Mouse (Mus musculus): ENCODE data around the gene Dgke. TPM values are rescaled to one million over a fixed set of nuclear protein-coding genes. Genes with fewer than 3 reads are reported as not detected.

The Dgke gene
- total RNA-seq, 4 experiments from 2014 or later, result 50.3 to 60.2 (median 53.3) TPM

DNA sequence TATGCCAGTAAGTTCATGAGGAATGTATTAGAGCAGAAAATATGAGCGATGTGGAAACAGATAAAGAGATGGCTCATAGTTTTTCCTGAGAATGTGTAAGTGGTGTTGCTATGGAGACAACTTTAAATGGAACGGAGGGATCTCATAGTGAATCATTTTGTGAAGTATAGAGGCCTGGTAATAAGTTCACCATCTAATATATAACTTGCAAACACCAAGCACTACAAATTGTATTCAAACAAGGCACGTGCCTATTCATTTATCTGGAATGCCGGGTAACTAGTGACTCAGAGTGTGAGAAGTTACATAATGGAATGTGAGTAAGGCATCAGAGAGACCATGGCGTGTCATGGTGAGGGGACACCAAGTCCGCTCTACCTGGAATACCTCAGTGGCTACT is 28.2 kb downstream of the Dgke start:
- no peak for DNase-seq (ENCODE audit: low spot score in 2 of 2)

DNA sequence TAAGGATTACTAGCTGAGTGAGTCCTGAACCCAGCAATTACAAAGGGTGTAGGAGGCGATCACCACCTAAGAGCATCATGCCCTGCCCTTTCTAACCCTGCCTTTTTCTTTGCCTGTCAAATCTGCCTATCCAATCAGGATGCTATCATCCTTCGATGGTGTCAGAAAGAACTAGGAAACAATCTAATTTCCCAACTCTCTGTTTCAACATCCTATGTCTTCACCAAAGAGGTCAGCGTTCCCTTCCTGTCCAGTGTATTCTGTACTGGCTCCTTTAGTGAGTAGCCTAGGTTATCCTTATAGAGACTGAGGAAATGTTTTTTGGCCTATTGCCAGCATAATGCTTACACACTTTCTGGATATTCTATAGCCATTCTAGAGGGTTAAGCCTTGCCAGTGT is 31.1 kb downstream of the Dgke start:
- no peak for DNase-seq (ENCODE audit: low spot score in 2 of 2)

DNA sequence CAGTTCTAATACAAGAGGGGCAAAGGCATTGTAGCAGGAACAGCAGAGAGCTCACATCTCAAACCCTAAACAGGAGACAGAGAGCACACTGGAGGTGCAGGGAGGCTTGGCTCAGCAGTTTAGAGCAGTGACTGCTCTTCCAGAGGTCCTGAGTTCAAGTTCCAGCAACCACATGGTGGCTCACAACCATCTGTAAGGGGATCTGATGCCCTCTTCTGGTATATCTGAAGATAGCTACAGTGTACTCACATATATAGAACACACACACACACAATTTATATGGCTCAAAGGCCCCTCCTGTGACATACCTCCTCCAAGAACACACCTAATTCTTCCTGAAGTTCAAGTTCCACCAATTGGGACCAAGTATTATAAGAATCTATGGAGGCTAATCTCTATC is 32.1 kb downstream of the Dgke start:
- DNase-seq (ENCODE audit: low spot score in 2 of 2), result no peak

DNA sequence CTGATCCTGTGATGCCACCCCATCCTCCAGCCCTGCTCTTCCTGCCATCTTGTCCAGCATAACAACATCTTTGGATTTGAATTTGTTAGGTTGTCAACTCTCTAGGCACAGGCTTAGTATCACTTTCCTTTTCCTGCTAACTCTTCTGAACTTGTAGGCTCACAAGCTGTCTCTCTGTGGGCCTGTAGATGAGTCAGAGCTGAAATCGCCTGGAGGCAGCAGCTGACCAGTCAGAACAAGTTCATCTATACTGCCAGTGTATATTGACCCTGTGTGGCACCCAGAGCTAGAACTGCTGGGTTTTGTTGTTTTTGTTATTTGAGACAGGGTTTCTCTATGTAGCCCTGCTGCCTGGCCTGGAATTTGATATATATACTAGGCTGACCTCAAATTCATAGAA is 35.5 kb downstream of the Dgke start:
- no peak for DNase-seq (ENCODE audit: low spot score in 2 of 2)

DNA sequence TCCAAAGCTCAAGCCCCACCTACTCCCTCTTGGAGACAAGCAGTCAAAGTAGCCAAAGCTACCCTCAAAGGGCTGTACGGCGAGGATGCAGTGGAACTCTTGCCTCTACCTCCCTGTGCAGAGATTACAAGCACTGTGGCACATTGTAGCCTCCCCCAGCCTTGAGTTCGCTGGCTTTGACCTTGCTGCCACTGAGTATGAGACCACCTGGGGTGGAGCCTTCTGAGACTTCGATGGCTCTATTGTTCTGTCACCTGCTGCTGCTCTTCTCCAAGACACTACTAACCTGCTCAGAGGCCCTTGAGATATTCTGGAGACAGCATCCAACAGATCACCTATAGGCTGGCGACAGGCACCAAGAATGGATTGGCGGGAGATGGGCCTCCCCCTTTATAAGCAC is 36.1 kb downstream of the Dgke start:
- no peak for DNase-seq (ENCODE audit: low spot score in 2 of 2)

DNA sequence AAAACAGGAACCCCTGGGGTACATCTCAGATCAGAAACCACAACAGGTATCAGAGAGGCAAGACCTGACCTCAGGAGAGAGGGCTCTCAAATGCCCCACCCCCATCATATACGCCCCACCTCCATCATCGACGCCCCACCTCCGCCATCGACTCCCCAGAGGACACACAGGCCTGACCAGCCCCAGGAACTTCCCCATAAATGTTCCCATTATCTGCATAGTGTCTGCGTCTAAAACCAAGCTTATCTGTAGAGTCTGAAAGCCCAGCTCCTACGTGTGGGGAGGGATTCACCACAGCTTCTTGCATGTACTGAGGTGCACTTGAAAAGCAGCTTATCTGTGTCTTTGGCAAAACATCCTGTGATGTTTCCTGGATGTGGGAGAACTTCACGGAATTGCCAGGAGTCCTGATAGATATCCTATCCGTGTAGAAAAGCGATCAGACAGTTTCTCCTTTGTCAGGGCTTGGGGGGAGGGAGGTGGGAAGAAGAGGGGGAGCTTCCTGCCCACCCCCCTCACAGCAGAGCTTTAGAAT is 37.7 kb downstream of the Dgke start:
- no peak for DNase-seq (ENCODE audit: low spot score in 2 of 2)

DNA sequence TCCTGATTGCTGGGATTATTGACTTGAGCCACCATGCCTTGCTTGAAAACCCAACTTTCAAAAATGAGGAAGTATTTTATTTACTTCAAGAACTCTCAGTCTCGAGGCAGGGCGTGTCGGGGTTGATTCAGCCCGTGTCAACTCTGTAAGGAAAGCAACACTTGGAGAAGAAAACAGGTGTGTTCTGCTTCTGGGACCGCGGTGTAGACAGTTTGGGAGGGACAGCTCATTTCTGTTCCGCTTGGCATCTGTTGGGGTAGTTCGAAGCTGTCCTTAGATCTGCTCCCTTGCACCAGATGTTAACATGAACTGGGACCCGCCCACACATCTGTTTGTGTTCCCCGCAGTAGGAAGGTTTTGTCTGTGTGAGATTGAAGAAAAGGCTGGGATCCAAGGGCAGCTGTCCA is 38.7 kb downstream of the Dgke start:
- no peak for DNase-seq (ENCODE audit: low spot score in 2 of 2)

DNA sequence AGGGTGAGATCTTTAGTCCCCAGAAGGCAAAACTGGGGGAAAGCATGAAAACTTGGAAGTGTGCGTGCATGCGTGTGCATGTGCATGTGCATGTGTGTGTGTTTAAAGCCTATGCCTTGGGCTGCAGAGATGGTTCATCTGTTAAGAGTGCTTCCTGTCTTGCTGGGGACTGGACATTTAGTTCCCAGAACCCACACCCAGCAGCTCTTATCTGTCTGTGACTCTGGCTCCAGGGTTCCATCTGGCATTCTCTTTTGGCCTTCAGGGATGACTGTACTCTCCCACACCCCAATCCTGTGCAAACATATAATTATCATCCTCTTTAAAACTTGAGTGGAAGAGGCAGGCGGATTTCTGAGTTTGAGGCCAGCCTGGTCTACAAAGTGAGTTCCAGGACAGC is 40.5 kb downstream of the Dgke start:
- no peak for DNase-seq (ENCODE audit: low spot score in 2 of 2)

DNA sequence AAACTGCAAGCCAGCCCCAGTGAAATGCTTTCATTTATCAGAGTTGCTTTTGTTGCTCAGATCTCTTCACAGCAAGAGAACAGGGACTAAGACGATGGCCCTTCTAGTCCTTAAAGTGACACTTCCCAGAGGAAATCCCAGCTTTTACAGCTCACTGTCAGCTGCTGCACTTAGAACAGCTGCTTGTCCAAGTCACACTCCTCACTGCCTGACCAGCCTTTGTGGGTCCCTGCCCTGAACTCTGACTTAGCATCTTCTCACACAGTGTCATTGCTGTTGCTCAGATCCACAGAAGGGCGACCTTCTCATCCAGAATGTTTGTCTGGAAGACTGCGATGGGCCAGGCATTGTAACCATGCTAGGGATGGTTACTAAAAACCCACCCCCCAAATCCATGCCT is 41.0 kb downstream of the Dgke start:
- DNase-seq (ENCODE audit: low spot score in 2 of 2), result no peak

DNA sequence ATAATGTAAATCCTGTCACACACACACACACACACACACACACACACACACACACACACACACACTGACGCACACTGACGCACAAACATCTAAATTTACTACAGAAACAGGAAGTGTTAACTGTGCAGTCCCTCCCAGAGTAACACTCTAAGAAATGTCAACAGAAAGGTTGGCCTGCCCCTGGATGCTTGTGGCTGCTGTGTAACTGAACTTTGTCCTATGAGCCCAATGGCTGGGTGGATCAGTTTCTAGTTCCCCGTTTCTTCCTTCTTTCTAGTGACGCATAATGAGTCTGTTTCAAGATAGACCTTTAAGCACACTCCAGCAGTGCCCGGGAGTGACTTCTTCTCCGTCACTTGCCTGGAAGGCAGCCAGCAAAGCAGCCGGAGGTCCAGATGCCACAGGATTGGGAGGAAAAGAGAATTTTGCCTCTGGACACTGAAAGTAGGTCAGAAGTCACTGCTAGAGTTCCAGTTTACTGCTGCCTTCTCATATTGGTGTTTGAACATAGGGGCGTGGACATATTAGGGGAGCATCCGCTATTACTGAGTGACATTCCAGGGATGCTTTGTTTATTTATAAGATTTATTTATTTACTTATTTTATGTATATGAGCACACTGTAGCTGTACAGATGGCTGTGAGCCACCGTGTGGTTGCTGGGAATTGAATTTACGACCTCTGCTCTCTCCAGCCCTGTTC is 42.3 kb downstream of the Dgke start:
- no peak for DNase-seq (ENCODE audit: low spot score in 2 of 2)

DNA sequence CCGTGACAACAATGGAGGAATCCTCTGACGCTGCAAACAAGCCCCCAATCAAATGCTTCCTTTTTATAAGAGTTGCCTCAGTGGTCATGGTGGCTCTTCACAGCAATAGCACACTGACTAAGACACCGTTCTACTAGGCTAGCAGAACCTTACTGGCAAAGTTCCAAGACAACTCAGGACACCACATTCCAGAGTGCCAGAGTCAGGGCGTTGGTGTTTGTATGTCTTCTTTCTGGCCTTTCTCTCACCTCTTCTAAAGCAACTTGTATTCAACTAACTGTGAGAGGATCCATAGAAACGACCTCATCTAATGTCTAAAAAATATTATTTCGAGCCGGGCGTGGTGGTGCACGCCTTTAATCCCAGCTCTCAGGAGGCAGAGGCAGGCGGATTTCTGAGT is 43.2 kb downstream of the Dgke start:
- DNase-seq (ENCODE audit: low spot score in 2 of 2), result no peak

DNA sequence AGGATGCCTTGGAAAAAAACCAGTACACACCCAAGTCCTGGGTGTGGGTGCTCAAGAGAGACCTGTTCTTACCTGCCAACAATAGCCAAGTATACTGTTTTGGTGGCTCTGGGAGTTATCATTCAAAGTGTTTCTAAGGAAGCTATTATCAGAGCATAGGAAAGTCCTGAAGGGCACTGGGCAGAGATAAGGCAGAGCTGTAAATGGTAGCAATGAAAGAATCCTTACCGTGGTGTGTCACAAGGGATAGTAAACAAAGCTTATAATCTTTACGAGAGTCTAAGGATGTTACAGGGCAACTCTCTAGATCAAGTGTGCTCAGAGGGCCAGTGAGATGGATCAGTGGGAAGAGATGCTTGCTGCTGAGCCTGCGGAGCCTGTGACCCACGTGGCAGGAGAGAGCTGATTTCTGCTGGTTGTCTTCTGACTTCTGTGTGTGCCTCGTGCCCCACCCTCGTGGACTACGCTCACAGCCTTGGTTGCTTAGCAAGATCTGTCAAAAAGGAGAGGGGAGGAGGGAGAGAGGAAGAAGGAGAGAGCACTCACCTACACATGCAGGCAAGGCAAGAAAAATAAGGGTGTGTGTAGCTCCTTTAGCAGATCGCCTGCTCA is 44.4 kb downstream of the Dgke start:
- no peak for DNase-seq (ENCODE audit: low spot score in 2 of 2)

DNA sequence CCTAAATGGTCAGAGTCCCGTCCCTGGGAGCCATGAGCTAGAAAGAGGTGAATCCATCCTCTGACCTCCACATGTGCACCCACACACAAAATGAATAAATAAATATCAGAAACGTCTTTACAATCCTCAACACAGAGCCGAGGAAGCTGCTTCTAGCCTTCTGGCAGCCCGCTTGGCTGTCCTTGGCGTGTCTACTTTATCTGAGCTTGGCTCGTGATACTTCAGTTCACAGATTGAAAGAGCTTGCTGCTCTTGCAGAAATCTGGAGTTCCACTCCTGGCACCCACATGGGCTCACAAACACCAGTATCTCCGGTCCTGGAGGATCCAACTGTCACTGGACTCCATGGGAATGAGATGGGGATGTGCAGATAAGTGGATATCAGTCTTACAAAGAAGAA is 45.0 kb downstream of the Dgke start:
- no peak for DNase-seq (ENCODE audit: low spot score in 2 of 2)

DNA sequence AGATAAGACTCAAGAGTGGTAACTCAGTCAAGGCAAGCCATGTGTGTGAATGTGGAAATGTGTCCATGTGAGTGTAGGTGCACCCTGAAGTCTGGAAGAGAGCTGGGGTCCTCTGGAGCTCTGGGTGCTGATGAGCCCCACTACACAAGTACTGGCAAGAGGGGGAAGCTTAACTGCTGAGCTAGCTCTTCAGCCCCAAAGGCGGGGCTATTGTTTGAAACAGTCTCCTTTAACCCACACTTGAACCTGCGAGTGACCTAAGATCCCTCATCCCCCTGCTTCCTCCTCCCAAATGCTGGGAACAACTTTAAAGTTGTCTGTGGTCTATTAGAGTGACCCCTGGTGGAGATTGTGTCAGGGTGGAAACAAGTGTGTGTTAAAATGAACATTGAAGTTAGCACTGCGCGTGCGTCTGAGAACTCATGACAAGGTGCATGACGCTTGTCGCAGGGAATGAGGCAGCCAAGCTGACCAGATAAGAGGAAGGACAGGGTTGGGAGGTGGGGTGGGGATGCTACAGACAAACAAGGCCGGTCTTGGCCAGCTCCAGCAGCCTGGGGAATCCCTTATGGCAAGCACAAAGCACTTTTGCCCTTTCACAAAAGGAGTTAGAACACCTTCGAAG is 45.9 kb downstream of the Dgke start:
- no peak for DNase-seq (ENCODE audit: low spot score in 2 of 2)

DNA sequence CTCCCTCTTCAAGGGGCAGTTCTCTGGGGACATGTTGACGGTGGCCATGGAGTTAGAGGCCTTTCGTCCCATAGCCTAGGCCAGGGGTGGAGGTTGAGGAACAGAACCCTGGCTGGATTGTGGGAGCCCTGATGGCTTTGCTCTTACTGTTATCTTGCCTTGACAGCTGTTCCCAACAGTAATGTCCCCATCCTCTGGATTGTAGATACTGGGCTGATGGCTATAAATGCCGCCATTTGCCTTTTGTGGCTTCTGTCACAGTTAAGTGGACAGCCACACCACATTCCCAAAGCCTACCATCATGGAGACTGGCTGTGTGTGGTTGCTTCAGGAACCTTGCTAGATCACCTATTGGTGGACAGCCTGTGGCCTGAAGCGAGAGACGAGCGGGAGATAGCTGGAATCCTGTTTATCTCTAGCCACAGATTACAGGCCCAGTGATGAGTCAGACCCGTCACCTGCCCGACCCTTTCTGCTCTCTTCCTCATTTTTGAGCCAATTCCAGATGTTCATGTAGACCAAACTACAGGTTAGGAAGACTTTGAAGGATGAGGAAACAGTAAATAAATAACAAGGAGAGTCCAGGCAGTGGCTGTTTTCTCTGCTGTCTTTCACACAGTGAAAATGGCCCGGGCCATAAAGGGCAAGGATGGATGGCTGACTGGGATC is 49.0 kb downstream of the Dgke start:
- DNase-seq (ENCODE audit: low spot score in 2 of 2), result no peak

DNA sequence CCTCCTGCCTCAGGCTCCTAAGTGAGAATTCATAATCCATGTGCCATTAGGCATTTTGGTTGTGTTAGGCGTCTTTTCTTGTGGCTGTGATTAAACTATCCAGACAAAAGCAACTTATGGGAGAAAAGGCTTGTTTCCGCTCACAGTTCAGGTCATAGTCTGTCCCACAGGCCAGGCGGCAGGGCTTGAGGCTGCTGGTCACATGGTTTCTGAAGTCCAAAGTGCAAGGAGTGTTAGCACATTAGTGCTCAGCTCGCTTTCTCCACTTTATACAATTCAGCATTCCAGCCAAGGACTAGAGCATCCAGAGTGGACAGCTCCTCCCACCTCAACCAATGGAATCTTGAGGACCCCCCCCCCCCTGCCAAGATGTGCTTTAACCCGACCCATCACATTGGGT is 54.4 kb downstream of the Dgke start:
- no peak for DNase-seq (ENCODE audit: low spot score in 2 of 2)

DNA sequence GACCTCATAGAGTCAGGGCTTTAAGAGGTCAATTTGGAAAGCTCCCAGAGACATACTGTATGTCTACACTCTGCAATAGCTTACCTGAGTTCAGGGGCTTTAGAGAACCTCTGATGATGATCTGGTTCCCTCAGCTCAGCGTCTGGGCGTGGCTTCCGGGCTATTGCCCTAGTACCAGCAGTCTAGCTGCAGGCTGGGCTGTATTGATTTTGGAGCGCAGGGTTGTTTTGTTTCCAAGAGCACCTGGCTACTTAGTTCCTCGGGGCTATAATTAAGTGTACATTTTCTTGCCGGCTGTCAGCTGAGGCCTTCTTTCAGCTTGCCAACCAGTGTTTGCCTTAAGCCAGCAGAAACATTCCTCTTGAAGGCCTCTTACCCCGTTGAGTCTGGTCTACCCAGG is 57.2 kb downstream of the Dgke start:
- DNase-seq (ENCODE audit: low spot score in 2 of 2), result no peak

DNA sequence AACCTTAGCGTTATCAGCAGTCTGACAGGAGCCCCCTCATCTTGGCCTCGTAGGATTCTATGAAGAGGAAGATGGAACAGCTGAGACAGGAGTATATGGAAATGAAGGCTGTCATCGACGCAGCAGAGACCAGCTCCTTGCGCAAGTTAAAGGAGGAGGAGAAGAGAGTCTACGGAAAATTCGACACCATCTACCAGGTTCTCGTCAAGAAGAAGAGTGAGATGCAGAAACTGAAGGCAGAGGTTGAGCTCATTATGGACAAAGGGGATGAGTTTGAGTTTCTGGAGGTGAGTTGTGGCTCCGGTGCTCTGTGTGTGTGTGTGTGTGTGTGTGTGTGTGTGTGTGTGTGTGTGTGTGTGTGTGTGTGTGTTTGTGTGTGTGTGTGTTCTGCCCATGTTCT is 57.6 kb downstream of the Dgke start:
- DNase-seq (ENCODE audit: low spot score in 2 of 2), result no peak

DNA sequence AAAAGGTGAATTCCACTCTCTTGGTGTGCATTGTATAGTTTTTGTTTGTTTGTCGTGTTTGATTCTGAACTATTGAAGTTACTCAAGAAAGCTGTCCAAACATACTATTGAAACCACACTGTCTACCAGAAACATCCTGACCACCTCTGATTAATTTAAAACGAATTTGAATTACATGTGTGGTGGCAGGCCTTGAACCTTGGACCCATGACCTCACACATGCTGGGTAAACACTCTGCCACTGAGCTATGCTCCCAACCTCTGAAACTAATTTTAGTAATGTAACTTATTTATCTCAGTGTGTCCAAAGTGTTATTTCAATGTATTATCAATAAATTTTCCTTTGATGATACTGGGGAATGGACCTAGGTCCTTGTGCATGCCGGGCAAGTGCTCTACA is 59.1 kb downstream of the Dgke start:
- no peak for DNase-seq (ENCODE audit: low spot score in 2 of 2)

DNA sequence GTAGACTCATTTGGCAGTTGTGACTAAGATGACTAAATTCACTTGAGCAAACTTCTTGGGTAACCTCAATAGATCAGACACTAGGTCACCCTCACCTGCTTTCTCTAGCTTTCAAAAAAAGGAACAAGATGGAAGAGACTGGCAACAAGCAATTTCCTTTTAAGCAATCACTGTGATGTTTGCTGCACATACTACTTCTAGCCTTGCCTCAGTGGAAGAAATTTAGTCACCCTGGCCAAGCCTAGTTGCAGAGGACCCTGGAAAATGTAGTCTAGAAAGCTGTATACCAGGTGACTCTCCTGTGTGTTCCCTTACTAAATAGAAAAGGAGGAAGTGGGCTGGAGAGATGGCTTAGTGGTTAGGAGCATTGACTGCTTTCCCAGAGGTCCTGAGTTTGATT is 60.2 kb downstream of the Dgke start:
- no peak for DNase-seq (ENCODE audit: low spot score in 2 of 2)

DNA sequence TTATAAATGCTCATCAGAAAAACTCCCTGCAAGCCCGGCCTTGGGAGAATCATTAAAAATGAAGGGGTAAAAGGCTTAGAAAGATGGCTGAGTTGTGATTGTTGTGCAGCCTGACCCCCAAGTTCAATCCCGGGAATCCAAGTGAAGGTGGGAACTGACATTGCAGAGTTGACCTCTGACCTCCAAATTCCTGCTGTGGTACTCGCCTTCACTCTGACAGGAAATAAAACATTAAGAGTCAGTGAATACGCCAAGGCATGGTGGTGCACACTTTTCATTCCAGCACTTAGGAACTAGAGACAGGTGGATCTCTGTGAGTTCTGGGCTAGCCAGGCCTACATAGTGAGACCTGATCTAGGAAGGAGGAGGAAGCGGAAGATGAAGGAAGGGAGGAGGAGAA is 61.2 kb downstream of the Dgke start:
- DNase-seq (ENCODE audit: low spot score in 2 of 2), result no peak

DNA sequence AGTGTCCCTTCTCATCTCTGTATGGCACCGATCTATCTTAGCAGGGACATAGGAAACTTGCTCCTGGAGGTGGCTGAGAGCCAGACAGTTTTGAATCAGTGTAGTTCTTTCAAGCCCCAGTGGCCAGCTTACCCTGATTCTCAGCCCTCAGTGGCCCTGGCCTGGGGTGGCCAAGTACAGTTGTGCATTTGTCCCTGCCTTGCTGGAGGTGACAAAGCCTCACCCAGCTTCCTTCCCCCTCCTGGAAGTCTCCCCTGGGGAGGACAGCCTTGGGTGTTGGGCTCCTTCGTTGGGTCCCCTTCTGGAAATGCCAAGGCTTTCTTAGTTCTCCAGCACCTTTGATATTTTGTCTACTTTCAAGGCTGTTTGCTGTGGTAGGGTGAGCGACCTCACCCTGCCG is 62.9 kb downstream of the Dgke start:
- DNase-seq (ENCODE audit: low spot score in 2 of 2), result no peak
